Mouse (Mus musculus) small intestine, adult 2 months (tissue): Measurements from ENCODE around the gene Hal.

Source experiments
- CTCF ChIP-seq: fragments of 200-500 bp; IDR thresholded peaks from 2 replicates; pipeline ENCODE4 v1.5.1; 2012; ENCODE audit warnings: low read depth, mild to moderate bottlenecking, control low read depth, inconsistent platforms, low read length, moderate library complexity, mixed read lengths; ENCODE audit not compliant: insufficient replicate concordance, insufficient read length; ENCODE audit errors: extremely low read depth
- POLR2A ChIP-seq: fragments of 200-500 bp; IDR thresholded peaks from 2 replicates; pipeline ENCODE4 v1.6.1; 2012; ENCODE audit warnings: low read depth, mild to moderate bottlenecking, control low read depth, inconsistent platforms, low read length, moderate library complexity

DNA sequence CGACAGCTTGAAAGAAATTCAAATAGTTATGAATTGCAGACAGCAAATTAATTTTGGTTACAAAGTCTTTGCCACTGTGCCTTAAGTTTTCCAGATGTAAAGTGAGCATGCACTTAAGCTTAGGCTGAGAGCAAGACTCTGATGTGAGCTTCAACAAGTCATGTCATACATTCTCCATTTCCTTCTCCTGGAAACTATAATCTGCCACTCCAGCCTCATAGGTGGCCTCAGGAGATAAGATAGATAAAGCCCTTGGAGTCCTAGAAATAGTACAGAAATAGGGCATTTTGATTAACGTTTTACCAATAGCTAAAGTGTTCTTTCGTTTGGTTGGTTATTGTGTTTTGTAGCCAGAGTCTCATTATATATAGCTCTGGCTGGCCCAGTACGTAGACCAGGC lies 21.3 kb upstream of the Hal start:
- no peak for TF ChIP-seq CTCF
- no peak for TF ChIP-seq POLR2A
